Mouse (Mus musculus): Measurements from ENCODE around the gene Ccdc93. TPM values are rescaled to one million over a fixed set of nuclear protein-coding genes. Genes with fewer than 3 reads are reported as not detected.

The Ccdc93 gene
- polyA plus RNA-seq, 1 experiment from 2014 or later = 8.2 TPM

GRCm38 (mm10) chr1:121440535-121441381 is 9.9 kb downstream of the Ccdc93 start:
- no peaks in the 10 kb centered on the region for H3K9me3 ChIP-seq (ENCODE audit: control insufficient read depth)
- peak; percentile 89 for TF ChIP-seq CTCF (IDR thresholded peaks at IDR 0.05; ENCODE audit: low read depth)
- no peak overlapping the region for H3K4me2 ChIP-seq (replicated peaks; ENCODE audit: low read depth)
- ATAC-seq = 0 out of 2 replicates have a peak, but pooled peaks have one; percentile 23
- WGBS = 68% methylated on average over 13 of the region's 13 CpGs
- no peak overlapping the region for H3K27ac ChIP-seq (ENCODE audit: low read depth, low read length)
- H3K27me3 ChIP-seq (replicated peaks; ENCODE audit: control insufficient read depth, insufficient read depth, low read length) = no peaks in the 10 kb centered on the region
- H3K36me3 ChIP-seq (ENCODE audit: control insufficient read depth, insufficient read depth) = peaks cover 79% of the 10 kb centered on the region
- no peaks in the 10 kb centered on the region for H3K4me1 ChIP-seq (replicated peaks; ENCODE audit: control insufficient read depth, insufficient read depth, low read length)
- no peak overlapping the region for H3K9ac ChIP-seq (ENCODE audit: low read depth, low read length)
- no peak overlapping the region for H3K4me3 ChIP-seq (ENCODE audit: low read depth, low read length)

DNA sequence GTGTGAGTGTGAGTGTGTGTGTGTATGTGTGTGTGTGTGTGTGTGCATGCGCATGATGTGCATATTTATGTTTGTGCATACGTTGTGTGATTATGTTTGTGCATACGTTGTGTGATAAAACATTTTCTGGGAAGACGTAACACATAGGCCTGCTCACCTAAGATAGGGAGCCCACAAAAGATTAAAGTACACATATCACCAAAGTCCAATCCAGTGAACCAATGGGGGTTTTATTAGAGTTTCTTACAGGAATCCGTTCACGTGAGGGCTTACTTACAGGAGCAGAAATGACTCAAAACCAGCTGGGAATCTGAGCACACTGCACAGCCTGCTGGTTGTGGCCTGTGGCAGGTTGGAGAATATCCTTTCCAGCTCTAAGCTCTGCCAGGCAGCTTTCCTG is 13.3 kb downstream of the Ccdc93 start:
- H3K36me3 ChIP-seq (ENCODE audit: control insufficient read depth, insufficient read depth) = peaks cover 92% of the 10 kb centered on the region
- no peak overlapping the region for H3K4me2 ChIP-seq (replicated peaks; ENCODE audit: low read depth)
- H3K27me3 ChIP-seq (replicated peaks; ENCODE audit: control insufficient read depth, insufficient read depth, low read length) = no peaks in the 10 kb centered on the region
- no peak overlapping the region for H3K4me3 ChIP-seq (ENCODE audit: low read depth, low read length)
- H3K9me3 ChIP-seq (ENCODE audit: control insufficient read depth) = no peaks in the 10 kb centered on the region
- no peak overlapping the region for H3K9ac ChIP-seq (ENCODE audit: low read depth, low read length)
- no peak overlapping the region for H3K27ac ChIP-seq (ENCODE audit: low read depth, low read length)
- 85% methylated on average over 6 of the region's 6 CpGs for WGBS
- TF ChIP-seq CTCF (IDR thresholded peaks at IDR 0.05; ENCODE audit: low read depth) = no peak
- H3K4me1 ChIP-seq (replicated peaks; ENCODE audit: control insufficient read depth, insufficient read depth, low read length) = no peaks in the 10 kb centered on the region
- no peak for ATAC-seq

GRCm38 (mm10) chr1:121447216-121447615 is 16.4 kb downstream of the Ccdc93 start:
- H3K4me2 ChIP-seq (replicated peaks; ENCODE audit: low read depth) = no peak overlapping the region
- H3K27ac ChIP-seq (ENCODE audit: low read depth, low read length) = no peak overlapping the region
- H3K4me1 ChIP-seq (replicated peaks; ENCODE audit: control insufficient read depth, insufficient read depth, low read length) = no peaks in the 10 kb centered on the region
- no peaks in the 10 kb centered on the region for H3K27me3 ChIP-seq (replicated peaks; ENCODE audit: control insufficient read depth, insufficient read depth, low read length)
- peaks cover 82% of the 10 kb centered on the region for H3K36me3 ChIP-seq (ENCODE audit: control insufficient read depth, insufficient read depth)
- no peak overlapping the region for H3K4me3 ChIP-seq (ENCODE audit: low read depth, low read length)
- no peak overlapping the region for H3K9ac ChIP-seq (ENCODE audit: low read depth, low read length)
- ATAC-seq = no peak
- H3K9me3 ChIP-seq (ENCODE audit: control insufficient read depth) = no peaks in the 10 kb centered on the region
- WGBS = 95% methylated on average over 10 of the region's 10 CpGs
- TF ChIP-seq CTCF (IDR thresholded peaks at IDR 0.05; ENCODE audit: low read depth) = no peak

DNA sequence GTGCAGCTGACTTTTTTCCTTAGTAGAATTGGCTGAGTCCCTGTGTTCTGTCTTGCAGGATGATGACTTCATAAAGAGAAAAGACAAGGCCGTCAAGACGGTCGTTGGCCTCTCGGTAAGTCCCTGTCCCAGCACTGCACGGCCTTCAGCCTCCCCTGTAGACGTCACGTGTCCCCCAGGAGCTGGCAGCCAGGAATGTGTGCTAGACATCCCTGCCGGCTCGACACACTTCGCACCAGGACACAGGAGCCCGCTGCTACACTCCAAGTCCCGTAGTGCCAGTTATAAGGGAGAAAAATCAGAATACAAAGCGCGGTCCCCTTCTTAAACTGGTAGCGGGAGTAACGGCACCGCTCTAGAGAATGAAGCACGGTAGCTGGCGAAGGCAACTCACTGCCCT is 17.3 kb downstream of the Ccdc93 start:
- TF ChIP-seq CTCF (IDR thresholded peaks at IDR 0.05; ENCODE audit: low read depth) = no peak
- 95% methylated on average over 19 of the region's 19 CpGs for WGBS
- H3K4me1 ChIP-seq (replicated peaks; ENCODE audit: control insufficient read depth, insufficient read depth, low read length) = no peaks in the 10 kb centered on the region

DNA sequence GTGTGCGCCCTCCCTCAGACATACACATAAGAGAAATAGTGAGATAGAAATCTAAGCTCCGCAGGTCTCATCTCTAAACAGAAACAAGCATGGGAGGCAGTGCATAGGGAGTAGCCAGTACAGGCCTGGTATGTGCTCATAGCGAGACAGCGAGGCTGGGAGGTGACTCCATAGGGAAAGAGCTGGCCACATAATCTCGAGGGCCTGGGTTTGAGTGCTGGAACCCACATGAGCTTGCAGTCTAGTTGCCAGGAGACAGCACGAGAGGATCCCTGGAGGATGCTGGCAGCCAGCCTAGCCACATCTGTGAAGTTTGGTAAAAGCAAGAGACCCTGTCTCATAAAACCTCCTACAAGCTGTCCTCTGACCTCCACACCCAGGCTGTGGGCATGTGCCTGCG is 20.2 kb downstream of the Ccdc93 start:
- Histone ChIP-seq H3K4me2 (replicated peaks; ENCODE audit: low read depth) (no peak overlapping the region), H3K27me3 (replicated peaks; ENCODE audit: control insufficient read depth, insufficient read depth, low read length) (no peaks in the 10 kb centered on the region), H3K9me3 (ENCODE audit: control insufficient read depth) (no peaks in the 10 kb centered on the region), H3K9ac (ENCODE audit: low read depth, low read length) (no peak overlapping the region), H3K4me3 (ENCODE audit: low read depth, low read length) (no peak overlapping the region), H3K4me1 (replicated peaks; ENCODE audit: control insufficient read depth, insufficient read depth, low read length) (no peaks in the 10 kb centered on the region), H3K36me3 (ENCODE audit: control insufficient read depth, insufficient read depth) (peaks cover 68% of the 10 kb centered on the region), H3K27ac (ENCODE audit: low read depth, low read length) (no peak overlapping the region)
- ATAC-seq = no peak
- TF ChIP-seq CTCF (IDR thresholded peaks at IDR 0.05; ENCODE audit: low read depth) = no peak
- 84% methylated on average over 7 of the region's 7 CpGs for WGBS

More for the DNA sequence above, 17.3 kb downstream of the Ccdc93 start:
- no peak for ATAC-seq
- no peak overlapping the region for H3K4me2 ChIP-seq (replicated peaks; ENCODE audit: low read depth)
- no peaks in the 10 kb centered on the region for H3K27me3 ChIP-seq (replicated peaks; ENCODE audit: control insufficient read depth, insufficient read depth, low read length)
- H3K36me3 ChIP-seq (ENCODE audit: control insufficient read depth, insufficient read depth) = peaks cover 80% of the 10 kb centered on the region
- H3K9ac ChIP-seq (ENCODE audit: low read depth, low read length) = no peak overlapping the region
- H3K9me3 ChIP-seq (ENCODE audit: control insufficient read depth) = no peaks in the 10 kb centered on the region
- no peak overlapping the region for H3K4me3 ChIP-seq (ENCODE audit: low read depth, low read length)
- no peak overlapping the region for H3K27ac ChIP-seq (ENCODE audit: low read depth, low read length)

DNA sequence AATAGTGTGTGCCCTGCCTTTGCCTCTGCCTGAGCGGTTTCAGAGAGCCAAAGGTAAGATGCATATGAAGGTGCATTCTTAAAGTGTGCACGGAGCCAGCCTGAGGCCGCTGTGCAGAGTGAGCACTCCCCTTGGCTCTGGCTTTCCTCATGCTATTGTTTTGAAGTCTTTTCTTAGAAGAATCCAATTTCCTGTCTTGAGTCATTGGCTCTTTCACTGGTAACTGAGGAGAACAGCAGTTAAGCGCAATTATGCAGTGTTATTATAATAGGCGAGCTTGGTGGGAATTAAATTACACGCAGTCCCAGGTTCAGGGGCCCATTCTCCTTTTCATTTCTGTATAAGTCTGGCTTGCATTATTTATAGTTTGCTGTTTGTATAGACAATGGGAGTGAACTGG is 21.6 kb downstream of the Ccdc93 start:
- WGBS = 73% methylated on average over 6 of the region's 6 CpGs

More for the DNA sequence above, 21.6 kb downstream of the Ccdc93 start:
- no peak for TF ChIP-seq CTCF (IDR thresholded peaks at IDR 0.05; ENCODE audit: low read depth)
- Histone ChIP-seq H3K27ac (ENCODE audit: low read depth, low read length) (no peak overlapping the region), H3K4me1 (replicated peaks; ENCODE audit: control insufficient read depth, insufficient read depth, low read length) (no peaks in the 10 kb centered on the region), H3K27me3 (replicated peaks; ENCODE audit: control insufficient read depth, insufficient read depth, low read length) (no peaks in the 10 kb centered on the region), H3K9ac (ENCODE audit: low read depth, low read length) (no peak overlapping the region), H3K36me3 (ENCODE audit: control insufficient read depth, insufficient read depth) (peaks cover 55% of the 10 kb centered on the region), H3K4me3 (ENCODE audit: low read depth, low read length) (no peak overlapping the region), H3K4me2 (replicated peaks; ENCODE audit: low read depth) (no peak overlapping the region), H3K9me3 (ENCODE audit: control insufficient read depth) (no peaks in the 10 kb centered on the region)
- no peak for ATAC-seq

Data from intestine, postnatal 0 days (tissue).